Comparison of ENCODE assay signal across 15 mouse cellular contexts in the genomic region with DNA sequence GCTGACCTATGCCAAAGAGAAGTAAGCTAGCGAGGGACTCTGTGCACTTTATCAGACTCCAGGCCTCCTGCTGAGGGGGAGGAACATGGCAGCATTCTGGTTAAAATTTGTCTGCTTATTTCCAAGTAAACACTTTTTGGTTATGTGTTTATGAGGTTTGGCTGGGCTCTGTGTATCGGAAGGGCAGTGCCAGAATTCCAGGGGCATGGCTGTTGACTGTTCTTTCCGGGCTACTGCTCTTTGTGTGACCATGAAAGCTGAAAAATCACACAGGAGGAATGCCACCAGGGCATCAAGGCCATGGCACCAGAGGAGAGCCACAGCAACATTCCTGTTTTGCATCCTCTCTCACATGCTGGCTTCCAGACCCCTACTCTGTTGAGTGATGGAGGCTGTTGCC. TPM values are rescaled to one million over a fixed set of nuclear protein-coding genes. Genes with fewer than 3 reads are reported as not detected.
A peak's percentile ranks its signal among the peaks of the same experiment; 100 is the strongest.
DNase-seq lines count a peak whose midpoint lies in the region; ATAC-seq and TF ChIP-seq lines count a peak whose summit lies in the region.
"Had no signal": no experiment of that assay in that cellular context is flagged by ENCODE, and none has a peak within 500 bp of the region (broad histone marks: within the 10 kb centered on the region; RNA-seq: fewer than 3 reads in every experiment).

No protein-coding gene starts in this region.

- WGBS in liver, adult 2 months, result 64% methylated on average over 3 of the region's 3 CpGs
- WGBS in liver, embryonic 15.5 days (ENCODE audit: insufficient replicate concordance), result 84% methylated on average over 3 of the region's 3 CpGs

- TF ChIP-seq POLR2A in liver, adult 2 months (IDR thresholded peaks at IDR 0.05; ENCODE audit: extremely low read depth, insufficient read depth, low read length), result no peak

- no peaks in the 10 kb centered on the region for H3K36me3 ChIP-seq in liver, adult 2 months (ENCODE audit: control insufficient read depth, insufficient read depth, low read length)
- H3K36me3 ChIP-seq in liver, embryonic 15.5 days (replicated peaks), result peaks cover 63% of the 10 kb centered on the region

- no peaks in the 10 kb centered on the region for H3K27me3 ChIP-seq in liver, adult 2 months (ENCODE audit: control insufficient read depth, insufficient read depth, low read length)
- no peaks in the 10 kb centered on the region for H3K27me3 ChIP-seq in liver, embryonic 15.5 days
- H3K27me3 ChIP-seq: forebrain, embryonic 12.5 days; limb, embryonic 13.5 days; megakaryocyte, embryonic 14.5 days had no signal

- H3K27ac ChIP-seq in liver, adult 2 months (replicated peaks; ENCODE audit: insufficient read depth, low read depth, low read length), result no peak overlapping the region
- peak overlapping the region; percentile 97 for H3K27ac ChIP-seq in liver, embryonic 15.5 days (replicated peaks)
- H3K27ac ChIP-seq: forebrain, embryonic 12.5 days had no signal

- no peak overlapping the region for H3K4me2 ChIP-seq in liver, embryonic 15.5 days
- H3K4me2 ChIP-seq: forebrain, embryonic 12.5 days; limb, embryonic 13.5 days had no signal

- no peak for ATAC-seq in liver, embryonic 15.5 days (ENCODE audit: insufficient read depth)

- peaks cover 5% of the 10 kb centered on the region for H3K4me1 ChIP-seq in liver, adult 2 months (ENCODE audit: control insufficient read depth, insufficient read depth, low read length)
- H3K4me1 ChIP-seq in liver, embryonic 15.5 days (replicated peaks), result peaks cover 92% of the 10 kb centered on the region
- H3K4me1 ChIP-seq: forebrain, embryonic 12.5 days had no signal

- H3K9ac ChIP-seq in liver, adult 2 months (ENCODE audit: low read depth, low read length), result no peak overlapping the region
- peak overlapping the region; percentile 81 for H3K9ac ChIP-seq in liver, embryonic 15.5 days
- H3K9ac ChIP-seq: forebrain, embryonic 12.5 days had no signal

- no peak overlapping the region for H3K4me3 ChIP-seq in liver, adult 2 months (ENCODE audit: insufficient read depth, low read depth, low read length)
- no peak overlapping the region for H3K4me3 ChIP-seq in liver, embryonic 15.5 days (replicated peaks)
- H3K4me3 ChIP-seq: forebrain, embryonic 12.5 days; limb, embryonic 13.5 days; megakaryocyte, embryonic 14.5 days had no signal

- no peaks in the 10 kb centered on the region for H3K79me2 ChIP-seq in liver, adult 2 months (ENCODE audit: control insufficient read depth, insufficient read depth, low read length)

- H3K9me3 ChIP-seq in liver, embryonic 15.5 days (replicated peaks), result no peaks in the 10 kb centered on the region
- H3K9me3 ChIP-seq: forebrain, embryonic 12.5 days; limb, embryonic 13.5 days; megakaryocyte, embryonic 14.5 days had no signal

- peak; percentile 47 for DNase-seq in adrenal gland, adult 8-10 months
- no peak for DNase-seq in adrenal gland, adult 18-20 months (ENCODE audit: low spot score in 2 of 2)
- peak; percentile 39 for DNase-seq in liver, adult 2 months (ENCODE audit: extremely low read depth, low read depth, low spot score)
- DNase-seq in liver, result no peak
- DNase-seq in kidney, adult 9 months, result peak; percentile 84
- no peak for DNase-seq in embryo, embryonic 10.5 days (ENCODE audit: low spot score)
- DNase-seq in thymus, postnatal 10 days (ENCODE audit: low spot score in 2 of 2), result no peak
- DNase-seq: cerebellum, adult 2 months; heart, postnatal 4 days had no signal

- TF ChIP-seq CTCF in liver, adult 2 months (IDR thresholded peaks at IDR 0.05; ENCODE audit: low read depth, low read length), result no peak

RNA-seq across cellular contexts. Expression of a gene that starts 5.7 kb away (rescaled TPM):
- total RNA-seq in adrenal gland, adult 8-10 months (2022), result not detected
- not detected for total RNA-seq in adrenal gland, adult 18-20 months (2021)
- total RNA-seq in liver, adult 2 months (2014; rRNA removed), result 0.54 and 0.55 TPM in 2 replicates
- polyA plus RNA-seq in liver, adult 2 months (2012; rRNA removed), result 0.38 and 0.71 TPM in 2 replicates
- 2.7 and 3.3 TPM in 2 replicates for polyA plus RNA-seq in liver, embryonic 15.5 days (2015; fragmentation: Nextera tagmentation; extraction: Ambion mirVana)
- total RNA-seq: gastrocnemius, adult 8-10 months; layer of hippocampus, postnatal 14 days had no signal
- polyA plus RNA-seq: cerebellum, adult 2 months had no signal

RNA-seq across cellular contexts. Expression of a gene that starts 6.3 kb away (rescaled TPM):
- under 1 TPM; 0.29 to 0.65 (median 0.42) TPM for total RNA-seq in adrenal gland, adult 8-10 months (2022)
- total RNA-seq in adrenal gland, adult 18-20 months (2021), result under 1 TPM in 1 of 2 experiments, not detected in 1; 0.74 TPM
- 0.13 TPM in 1 of 2 replicates, not detected in the other for total RNA-seq in liver, adult 2 months (2014; rRNA removed)
- polyA plus RNA-seq in liver, adult 2 months (2012; rRNA removed), result 0.14 and 0.38 TPM in 2 replicates
- 37.8 and 40.0 TPM in 2 replicates for polyA plus RNA-seq in liver, embryonic 15.5 days (2015; fragmentation: Nextera tagmentation; extraction: Ambion mirVana)

RNA-seq across cellular contexts. Expression of a gene that starts 27.0 kb away (rescaled TPM):
- total RNA-seq in adrenal gland, adult 8-10 months (2022), result 10 to 100 TPM; 46.2 to 53.7 (median 48.3) TPM
- total RNA-seq in adrenal gland, adult 18-20 months (2021), result 10 to 100 TPM; 37.3 to 47.6 TPM
- total RNA-seq in liver, adult 2 months (2014; rRNA removed), result 12.8 and 16.0 TPM in 2 replicates
- 11.2 and 12.7 TPM in 2 replicates for polyA plus RNA-seq in liver, adult 2 months (2012; rRNA removed)
- 13.0 and 15.0 TPM in 2 replicates for polyA plus RNA-seq in liver, embryonic 15.5 days (2015; fragmentation: Nextera tagmentation; extraction: Ambion mirVana)

RNA-seq across cellular contexts. Expression of a gene that starts 27.2 kb away (rescaled TPM):
- total RNA-seq in adrenal gland, adult 8-10 months (2022), result 10 to 100 TPM; 24.7 to 40.4 (median 36.6) TPM
- 10 to 100 TPM; 17.1 to 27.1 TPM for total RNA-seq in adrenal gland, adult 18-20 months (2021)
- 6.0 and 8.2 TPM in 2 replicates for total RNA-seq in liver, adult 2 months (2014; rRNA removed)
- 10.0 and 12.3 TPM in 2 replicates for polyA plus RNA-seq in liver, adult 2 months (2012; rRNA removed)
- polyA plus RNA-seq in liver, embryonic 15.5 days (2015; fragmentation: Nextera tagmentation; extraction: Ambion mirVana), result 8.1 and 10.9 TPM in 2 replicates

RNA-seq across cellular contexts. Expression of a gene that starts 47.9 kb away (rescaled TPM):
- 1 to 10 TPM in 1 of 4 experiments, under 1 TPM in 2, not detected in 1; 0.09 to 1.1 (median 0.32) TPM for total RNA-seq in adrenal gland, adult 8-10 months (2022)
- not detected for total RNA-seq in adrenal gland, adult 18-20 months (2021)
- total RNA-seq in liver, adult 2 months (2014; rRNA removed), result 0.07 and 0.28 TPM in 2 replicates
- polyA plus RNA-seq in liver, adult 2 months (2012; rRNA removed), result 0.51 and 0.56 TPM in 2 replicates
- polyA plus RNA-seq in liver, embryonic 15.5 days (2015; fragmentation: Nextera tagmentation; extraction: Ambion mirVana), result 0.45 and 0.46 TPM in 2 replicates
- total RNA-seq: gastrocnemius, adult 8-10 months had no signal

Comparison
In these comparisons a context has a peak if more than half of its experiments do, and no peak if none do; other contexts are left out.
1. DNase-seq: peak in adrenal gland, adult 8-10 months (single experiment), liver, adult 2 months (single experiment) and kidney, adult 9 months (single experiment); none in adrenal gland, adult 18-20 months (0 of 2), liver (single experiment), embryo, embryonic 10.5 days (single experiment) and thymus, postnatal 10 days (0 of 2).